Mouse (Mus musculus): ENCODE results near the gene Cntnap2.
"Not testable (repeated sequence)": the region's sequence is repeated elsewhere in the genome, so short reads cannot be mapped to it uniquely, and the experiment has no call there.

Gene Cntnap2

DNA sequence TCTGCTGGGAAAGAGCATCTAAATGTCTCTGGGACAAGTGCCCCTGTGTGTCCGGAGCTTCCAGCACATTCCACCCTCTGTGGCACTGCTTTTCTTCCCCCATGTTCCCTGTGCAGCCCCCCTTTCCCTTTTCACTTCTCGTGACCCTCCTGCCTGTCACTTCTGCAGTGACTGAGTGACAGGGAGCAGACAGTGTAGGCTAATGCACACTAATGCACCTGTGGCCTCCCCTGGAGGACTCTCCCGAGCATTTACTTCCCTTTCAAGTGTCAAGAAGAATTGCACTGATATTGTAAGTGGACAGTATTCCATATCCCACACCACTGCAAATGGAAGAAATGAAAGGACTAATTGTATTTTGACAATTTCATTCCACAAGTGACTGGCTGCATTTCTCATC is 2208.1 kb downstream of the Cntnap2 start:
- DNase-seq: no peak

DNA sequence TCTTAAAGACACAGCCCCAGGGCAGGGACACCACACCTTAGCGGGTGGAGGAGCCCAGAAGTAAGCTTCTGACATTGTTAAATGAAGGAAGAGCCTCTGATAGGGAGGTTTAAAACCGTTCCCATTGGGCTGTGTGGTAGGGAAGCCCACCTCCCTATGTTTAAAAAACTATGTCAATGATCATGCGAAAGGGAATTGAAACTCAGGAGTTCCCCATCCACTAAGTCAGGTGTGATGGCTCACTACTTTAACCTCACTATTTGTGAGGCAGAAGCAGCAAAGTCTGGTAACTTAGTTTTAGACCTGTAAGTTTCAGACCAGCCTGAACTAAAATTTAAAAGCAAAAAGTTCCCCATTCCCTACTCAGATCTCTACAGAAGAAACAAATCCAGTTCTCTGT is 2210.3 kb downstream of the Cntnap2 start:
- no peak for DNase-seq

DNA sequence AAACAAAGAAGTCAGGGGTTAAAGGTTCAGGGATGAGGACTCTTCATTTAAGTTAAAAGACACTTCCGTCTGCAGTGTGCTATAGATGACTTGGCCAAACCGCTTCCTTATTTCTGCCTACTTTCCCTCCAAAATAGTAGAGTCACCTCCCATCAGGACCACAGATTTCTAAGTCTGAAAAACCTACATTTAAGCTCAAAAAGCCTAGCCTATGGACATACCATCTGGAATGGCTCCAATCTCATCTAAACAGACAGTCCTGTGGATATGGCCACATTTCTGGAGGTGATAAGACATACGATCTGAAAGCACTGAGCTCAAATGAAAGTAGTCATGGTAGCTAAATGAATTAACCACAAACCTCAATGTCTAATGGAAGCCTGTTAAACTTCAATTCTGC is 2212.4 kb downstream of the Cntnap2 start:
- no peak for DNase-seq

GRCm38 (mm10) chr6:47272606-47273575 is 2213.7 kb downstream of the Cntnap2 start:
- no peak for DNase-seq

DNA sequence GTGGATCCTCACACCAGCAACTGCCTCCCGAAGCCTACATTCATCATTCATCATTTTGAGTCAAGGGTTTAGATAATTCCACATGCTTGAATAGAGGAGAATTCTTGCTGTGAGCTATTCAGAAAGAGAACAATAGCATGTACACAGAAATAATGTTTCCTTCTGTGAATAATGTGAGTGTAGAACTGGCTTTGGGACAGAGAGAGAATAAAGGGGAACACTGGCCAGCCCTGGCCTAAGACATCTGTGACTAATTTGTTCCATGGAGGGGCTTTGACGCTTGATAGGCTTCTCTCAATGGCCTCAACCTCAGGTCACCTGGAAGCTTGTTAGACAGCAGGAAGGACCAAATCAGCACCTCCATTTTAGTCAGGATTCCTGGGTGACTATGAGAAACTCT is 2215.9 kb downstream of the Cntnap2 start:
- DNase-seq: no peak

- DNase-seq: no peak
Measured at GRCm38 (mm10) chr6:47279183-47279582, 2220.0 kb downstream of the Cntnap2 start.

GRCm38 (mm10) chr6:47281584-47281983 is 2222.4 kb downstream of the Cntnap2 start:
- no peak for DNase-seq

GRCm38 (mm10) chr6:47284794-47285193 is 2225.6 kb downstream of the Cntnap2 start:
- no peak for DNase-seq

DNA sequence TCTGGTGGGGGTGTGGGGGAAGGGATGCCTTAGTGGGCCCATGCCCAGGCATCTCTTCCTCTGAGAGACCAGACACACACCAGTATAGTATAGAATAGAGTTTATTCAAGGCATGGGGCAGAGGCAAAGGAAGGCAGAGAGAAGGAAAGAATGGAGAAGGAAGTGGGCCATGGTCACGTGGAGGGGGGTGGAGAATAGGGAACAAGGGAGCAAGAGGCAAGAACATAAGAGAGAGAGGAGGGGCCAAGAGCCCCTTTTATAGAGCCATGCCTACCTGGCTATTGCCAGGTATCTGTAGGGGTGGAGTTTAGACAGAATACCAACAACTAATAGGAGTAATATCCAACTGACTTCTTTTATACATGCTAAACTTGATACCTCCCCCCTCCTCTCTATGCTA is 2226.6 kb downstream of the Cntnap2 start:
- no peak for DNase-seq

DNA sequence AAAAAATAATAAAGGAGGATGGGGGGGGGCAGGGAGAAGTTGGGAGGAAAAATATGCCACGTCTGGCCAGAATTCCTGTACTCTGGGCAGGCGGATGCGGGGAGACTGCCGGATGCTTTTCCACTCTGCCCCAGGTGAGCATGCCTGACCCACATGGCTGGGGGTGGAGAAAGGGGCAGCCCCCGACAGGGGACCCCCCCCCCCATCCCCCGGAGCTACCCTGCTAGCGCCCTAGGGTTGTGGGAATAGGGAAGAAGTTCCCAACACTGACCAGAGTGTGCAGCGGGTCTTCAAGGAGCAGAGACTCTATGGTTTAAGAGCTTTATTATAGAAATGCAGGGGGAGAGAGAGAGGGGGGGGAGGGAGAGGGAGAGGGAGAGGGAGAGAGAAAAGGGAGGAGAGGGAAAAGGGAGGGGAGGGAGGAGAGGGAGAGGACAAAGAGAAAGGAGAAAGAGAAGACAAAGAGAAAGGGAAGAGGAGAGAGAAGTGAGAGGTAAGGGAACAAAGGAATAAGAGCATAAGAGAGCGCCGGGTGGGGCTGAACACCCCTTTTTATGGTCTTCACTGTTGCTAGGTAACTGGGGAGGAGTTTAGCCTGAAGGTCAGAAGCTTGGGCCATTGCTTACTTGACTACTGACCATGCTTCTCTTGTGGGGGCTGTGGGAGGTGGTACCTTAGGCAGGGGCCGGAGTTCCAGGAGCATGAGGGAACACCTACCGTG is 2227.2 kb downstream of the Cntnap2 start:
- not testable (repeated sequence) for DNase-seq

DNA sequence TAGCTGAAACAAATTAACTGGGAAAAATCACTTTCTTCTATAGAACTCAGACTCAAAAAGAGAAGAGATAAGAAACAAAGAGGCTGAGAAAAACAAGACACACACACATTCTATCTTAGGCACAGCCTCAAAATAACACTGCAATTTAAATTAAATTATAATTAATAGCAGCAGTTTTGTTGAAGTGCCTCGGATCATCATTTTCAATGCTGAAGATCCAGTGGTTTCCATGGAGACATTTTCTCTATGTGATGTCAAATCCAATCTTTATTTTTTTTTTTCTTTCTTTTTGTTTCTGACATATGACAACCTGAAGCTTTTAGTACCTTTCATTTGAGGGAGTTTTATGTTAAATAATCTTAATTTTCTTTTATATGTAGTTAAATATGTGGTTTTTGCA is 2228.6 kb downstream of the Cntnap2 start:
- DNase-seq: no peak

DNA sequence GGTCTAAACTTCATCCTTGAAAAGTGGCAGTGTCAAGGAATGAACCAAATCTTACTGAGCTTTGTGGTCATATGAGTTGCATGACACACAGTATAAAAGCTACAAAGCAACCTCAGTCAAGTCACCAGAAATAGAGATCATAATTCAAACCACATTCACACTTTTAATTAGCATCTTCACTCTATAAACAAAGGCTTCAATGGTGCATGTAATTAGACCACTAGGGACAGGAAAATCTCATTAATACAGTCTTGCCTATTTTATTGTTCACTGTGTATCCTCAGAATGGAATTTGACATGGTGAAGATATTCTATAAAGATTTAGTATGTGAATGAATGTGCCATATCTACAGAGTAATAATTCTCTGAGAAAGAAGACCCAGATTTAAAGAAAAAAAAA is 2232.8 kb downstream of the Cntnap2 start:
- DNase-seq: no peak

GRCm38 (mm10) chr6:47292437-47292836 is 2233.3 kb downstream of the Cntnap2 start:
- DNase-seq: no peak

DNA sequence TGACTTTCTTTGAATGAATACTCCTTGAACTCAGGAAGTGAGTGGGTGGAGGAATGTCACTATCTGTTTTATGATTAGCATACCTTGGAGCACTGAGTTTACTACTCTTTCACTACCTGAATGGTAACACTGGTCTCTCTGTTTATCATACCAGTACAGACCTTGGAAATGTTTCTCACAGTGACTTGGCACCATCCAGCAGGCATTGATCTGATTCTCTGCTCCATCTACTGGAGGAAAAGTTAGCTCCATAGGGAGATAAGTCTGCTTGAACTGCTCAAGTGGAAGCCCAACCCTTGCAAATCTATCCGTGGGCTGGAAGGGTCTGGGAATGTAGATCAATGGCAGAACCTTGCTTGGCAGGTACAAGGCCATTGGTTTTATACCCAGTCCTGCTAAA is 2235.3 kb downstream of the Cntnap2 start:
- DNase-seq: no peak

DNA sequence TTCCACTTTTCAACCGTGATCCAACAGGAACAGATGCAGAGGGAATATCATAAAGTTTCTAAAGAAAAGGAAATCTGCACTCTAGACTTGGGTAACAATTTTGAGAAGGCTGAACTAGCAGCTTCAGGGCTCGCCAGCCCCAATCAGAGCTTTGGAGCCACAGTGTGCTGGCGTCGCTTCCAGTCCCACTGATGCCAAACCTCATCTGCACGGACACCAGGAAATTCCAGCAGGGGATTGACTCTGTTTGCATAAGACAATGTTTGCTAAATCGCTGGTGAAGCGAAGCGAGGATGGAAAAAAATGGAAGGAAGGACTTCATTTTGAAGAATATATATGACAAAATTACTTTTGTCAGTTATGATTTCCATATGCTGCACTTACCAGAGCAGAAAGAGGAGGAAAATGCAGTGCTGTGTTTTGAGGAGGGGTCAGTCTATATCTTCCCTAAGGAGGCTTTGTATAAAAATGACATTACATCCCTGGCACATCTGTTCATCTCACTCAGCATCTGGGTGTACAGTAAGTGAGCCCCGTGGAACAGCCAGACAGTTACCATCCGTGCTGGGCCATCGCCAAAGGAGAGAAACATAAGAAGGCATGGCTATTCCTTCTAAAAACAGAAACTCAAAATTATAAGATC is 2245.8 kb downstream of the Cntnap2 start:
- DNase-seq: no peak

DNA sequence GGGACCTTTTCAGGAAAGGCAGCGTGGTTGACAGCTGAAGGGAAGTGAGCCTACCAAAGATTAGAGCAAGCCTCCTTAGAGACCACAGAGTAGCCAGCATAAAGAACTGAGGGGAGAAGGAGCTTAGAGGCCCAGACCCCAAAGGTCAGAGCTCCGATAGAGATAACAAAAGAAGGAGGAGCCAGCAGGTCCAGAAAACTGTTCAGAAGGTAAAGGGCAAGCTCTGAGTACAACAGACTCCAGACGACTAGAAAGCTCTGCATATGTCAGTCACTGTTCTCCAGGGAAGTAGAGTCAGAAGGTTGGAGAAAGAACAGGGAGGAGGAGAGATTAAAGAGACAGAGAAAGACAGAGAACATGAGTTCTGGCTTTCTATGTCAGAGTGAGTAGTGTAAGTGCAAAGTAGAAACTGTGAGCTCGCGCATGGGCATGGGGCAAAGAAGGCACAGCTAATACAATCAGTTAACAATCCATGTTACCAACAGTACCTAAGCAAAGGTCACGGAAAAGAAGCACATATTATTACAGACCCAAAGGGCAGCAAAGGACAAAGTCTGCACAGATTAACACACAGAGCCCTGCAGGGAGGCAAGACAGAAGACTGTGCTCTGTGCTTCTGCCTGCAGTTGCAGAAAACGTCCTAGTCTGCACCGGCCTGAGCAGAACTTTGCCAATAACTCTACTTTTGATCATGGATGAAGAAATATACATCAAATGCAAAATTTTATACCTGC is 2247.1 kb downstream of the Cntnap2 start:
- DNase-seq: no peak

GRCm38 (mm10) chr6:47306954-47307353 is 2247.8 kb downstream of the Cntnap2 start:
- DNase-seq: no peak

- no peak for DNase-seq
Measured at GRCm38 (mm10) chr6:47314507-47315334, 2255.6 kb downstream of the Cntnap2 start.

- DNase-seq: no peak
Measured at GRCm38 (mm10) chr6:47315454-47315853, 2256.3 kb downstream of the Cntnap2 start.

DNA sequence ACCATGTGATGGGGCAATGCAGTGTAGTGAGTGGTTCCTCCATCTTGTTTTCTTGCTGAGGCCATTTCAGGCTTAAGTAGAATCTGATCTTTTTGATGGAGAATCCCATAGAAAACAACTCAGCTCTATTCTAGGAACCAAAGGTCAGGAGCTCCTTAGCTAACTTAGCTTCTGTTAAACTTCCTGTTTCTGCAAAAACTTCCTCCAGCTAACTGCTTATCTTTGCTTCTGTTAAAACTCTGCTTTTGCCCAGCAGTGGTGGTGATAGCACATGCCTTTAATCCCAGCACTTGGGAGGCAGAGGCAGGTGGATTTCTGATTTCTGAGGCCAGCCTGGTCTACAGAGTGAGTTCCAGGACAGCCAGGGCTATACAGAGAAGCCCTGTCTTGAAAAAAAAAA is 2258.1 kb downstream of the Cntnap2 start:
- DNase-seq: no peak

DNA sequence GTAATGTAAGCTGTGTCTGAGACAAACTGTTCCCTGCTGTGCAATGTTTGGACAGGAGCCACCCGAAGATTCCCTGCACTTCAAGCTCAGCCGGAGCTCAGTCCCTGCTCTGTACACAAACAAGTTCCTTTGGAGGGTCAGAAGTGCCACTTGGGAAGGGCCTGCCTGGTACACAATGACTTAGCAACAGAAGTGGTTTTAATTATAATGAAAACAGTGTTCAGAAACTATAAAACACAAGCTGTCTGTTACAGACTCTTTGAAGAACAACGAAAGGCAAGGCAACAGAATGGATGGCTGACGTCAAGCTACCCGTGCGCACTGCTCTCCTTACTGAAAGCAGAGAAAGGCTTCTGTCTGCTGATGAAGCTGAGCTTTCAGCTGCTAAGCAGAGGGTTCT is 2259.5 kb downstream of the Cntnap2 start:
- no peak for DNase-seq
